ENCODE assay signal across 24 mouse cellular contexts in genomic region chr5:102290866-102291265, GRCm38 (mm10).
DNase-seq lines count a peak whose midpoint lies in the region; ATAC-seq and TF ChIP-seq lines count a peak whose summit lies in the region.
"Had no signal": no experiment of that assay in that cellular context is flagged by ENCODE, and none has a peak within 500 bp of the region (broad histone marks: within the 10 kb centered on the region; RNA-seq: fewer than 3 reads in every experiment).

No protein-coding gene starts in this region.

- H3K36me3 ChIP-seq in kidney, embryonic 14.5 days (ENCODE audit: control insufficient read depth, insufficient read depth, low read length): no peaks in the 10 kb centered on the region
- H3K36me3 ChIP-seq: G1E had no signal

- ATAC-seq in kidney, embryonic 14.5 days (ENCODE audit: low FRiP score, low TSS enrichment): no peak
- ATAC-seq: activated CD4-positive, CD25-positive, alpha-beta regulatory T cell, adult 4 months; CD4-positive, CD25-positive, alpha-beta regulatory T cell, adult 4 months; Patski had no signal

- DNase-seq in 3T3-L1 (ENCODE audit: low read depth, low spot score) (peak; percentile 40), NIH3T3 (ENCODE audit: low read depth) (peak; percentile 56)
- peak; percentile 60 for DNase-seq in brain, adult 2 months (ENCODE audit: low read depth, low spot score)
- no peak for DNase-seq in cerebellum, adult 2 months
- DNase-seq in kidney, postnatal 36 days: no peak
- DNase-seq: adrenal gland, adult 2 months; adrenal gland, adult 8-10 months; adrenal gland, postnatal 10 days; adrenal gland, postnatal 14 days; adrenal gland, postnatal 25 days; adrenal gland, postnatal 36 days; B cell, adult 2 months; cerebellum, adult 11 months; cerebellum, adult 11-12 months; cerebellum, adult 18-20 months; cerebellum, adult 8-10 months; cerebellum, adult 9-10 months; cerebellum, adult 9-11 months had no signal

- H3K9me3 ChIP-seq in kidney, embryonic 14.5 days (ENCODE audit: control insufficient read depth, low read length): no peaks in the 10 kb centered on the region

- TF ChIP-seq POLR2A in cerebellum, adult 2 months (IDR thresholded peaks at IDR 0.05; ENCODE audit: borderline replicate concordance, insufficient read depth, low read length): no peak

- WGBS in cerebellum, adult 2 months: 90% methylated on average over 7 of the region's 7 CpGs
- 87% methylated on average over 7 of the region's 7 CpGs for WGBS in kidney, embryonic 14.5 days

- no peak overlapping the region for H3K4me3 ChIP-seq in cerebellum, adult 2 months (replicated peaks; ENCODE audit: insufficient read depth, low read depth, low read length)
- H3K4me3 ChIP-seq in kidney, embryonic 14.5 days (ENCODE audit: low read length): no peak overlapping the region

- H3K4me2 ChIP-seq in kidney, embryonic 14.5 days (replicated peaks; ENCODE audit: low read depth, low read length): no peak overlapping the region

- no peak overlapping the region for H3K9ac ChIP-seq in kidney, embryonic 14.5 days (ENCODE audit: low read depth, low read length)

- no peaks in the 10 kb centered on the region for H3K27me3 ChIP-seq in cerebellum, adult 2 months (ENCODE audit: control insufficient read depth, insufficient read depth, low read length)
- no peaks in the 10 kb centered on the region for H3K27me3 ChIP-seq in kidney, embryonic 14.5 days (ENCODE audit: control insufficient read depth, insufficient read depth, low read length)
- H3K27me3 ChIP-seq: CH12.LX, Patski had no signal

- no peak for TF ChIP-seq CTCF in cerebellum, adult 2 months (IDR thresholded peaks at IDR 0.05; ENCODE audit: borderline replicate concordance, insufficient read depth, low read depth, low read length)

- H3K4me1 ChIP-seq in cerebellum, adult 2 months (ENCODE audit: control insufficient read depth, insufficient read depth, low read length): no peaks in the 10 kb centered on the region
- H3K4me1 ChIP-seq in kidney, embryonic 14.5 days (ENCODE audit: control insufficient read depth, insufficient read depth, low read length): no peaks in the 10 kb centered on the region

- H3K27ac ChIP-seq in cerebellum, adult 2 months (ENCODE audit: insufficient read depth, low read length): no peak overlapping the region
- no peak overlapping the region for H3K27ac ChIP-seq in kidney, embryonic 14.5 days (ENCODE audit: low read depth, low read length)

Comparison
In these comparisons a context has a peak if more than half of its experiments do, and no peak if none do; other contexts are left out.
1. DNase-seq: peak in 3T3-L1 (single experiment), NIH3T3 (single experiment) and brain, adult 2 months (single experiment); none in cerebellum, adult 2 months (0 of 2) and kidney, postnatal 36 days (0 of 2).